Mouse (Mus musculus) olfactory bulb, adult 2 months (tissue): ENCODE data around the gene Slc25a5. TPM values are rescaled to one million over a fixed set of nuclear protein-coding genes. Genes with fewer than 3 reads are reported as not detected.
A peak's percentile ranks its signal among the peaks of the same experiment; 100 is the strongest.
"Not testable (repeated sequence)": the region's sequence is repeated elsewhere in the genome, so short reads cannot be mapped to it uniquely, and the experiment has no call there.

ENCODE experiments used
- H3K27ac ChIP-seq: fragments of 200-500 bp; 2 replicates; pipeline ENCODE4 v1.5.1; 2012; ENCODE audit warnings: low read depth, low read length; ENCODE audit not compliant: insufficient read depth
- H3K4me1 ChIP-seq: fragments of 200-500 bp; 2 replicates; pipeline ENCODE4 v1.6.1; 2012; ENCODE audit warnings: low read length; ENCODE audit not compliant: control insufficient read depth, insufficient read depth
- H3K4me3 ChIP-seq: fragments of 200-500 bp; 2 replicates; pipeline ENCODE4 v1.5.1; 2012; ENCODE audit warnings: mild to moderate bottlenecking, low read depth, low read length, moderate library complexity; ENCODE audit not compliant: insufficient read depth
- CTCF ChIP-seq: fragments of 200-500 bp; IDR thresholded peaks from 2 replicates; pipeline ENCODE4 v1.5.1; 2012; ENCODE audit warnings: low read depth, mild to moderate bottlenecking, low read length, moderate library complexity; ENCODE audit not compliant: insufficient read depth
- POLR2A ChIP-seq: fragments of 200-500 bp; IDR thresholded peaks from 2 replicates; pipeline ENCODE4 v1.6.1; 2012; ENCODE audit warnings: mild to moderate bottlenecking, low read depth, low read length, moderate library complexity; ENCODE audit not compliant: insufficient read depth
- WGBS: fragments of 180-500 bp; shearing (Covaris S2); methylation state at CpG from one replicate; pipeline ENCODE4 v1.1.7; 2018; 5-methylcytosine and 5-hydroxymethylcytosine counted together
- polyA plus RNA-seq: library from polyadenylated mRNA; stranded (reverse); fragments of >200 nt; gene quantifications from 2 replicates; pipeline ENCODE4 v1.2.4, GENCODE M21; 2012; ENCODE audit warnings: low replicate concordance; ENCODE audit not compliant: missing spikeins, insufficient read depth, insufficient read length

Gene Slc25a5
- polyA plus RNA-seq, 1 experiment, result 502 TPM

DNA sequence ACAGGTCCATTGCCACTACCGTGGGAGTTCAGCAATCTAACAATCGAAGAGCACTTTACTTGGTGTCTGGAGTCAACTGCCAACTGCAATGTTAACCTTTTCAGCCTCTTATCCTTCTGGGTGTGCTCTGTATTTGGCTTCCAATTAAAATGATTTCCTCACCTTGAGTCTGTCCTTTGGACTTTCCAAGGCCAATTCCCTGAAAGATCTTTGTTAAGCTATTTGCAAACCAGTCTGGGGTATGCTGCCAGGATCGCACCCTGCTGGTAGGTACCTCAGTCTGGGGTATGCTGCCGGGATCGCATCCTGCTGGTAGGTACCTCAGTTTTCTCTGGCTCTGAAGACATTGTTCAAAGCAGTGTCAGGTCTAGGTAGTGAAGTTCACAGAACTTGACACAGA lies 880 bp upstream of the Slc25a5 start:
- H3K4me1 ChIP-seq, result no peaks in the 10 kb centered on the region
- WGBS, result 66% methylated on average over 5 of the region's 5 CpGs
- TF ChIP-seq CTCF, result no peak
- no peak for TF ChIP-seq POLR2A
- H3K27ac ChIP-seq, result no peak overlapping the region
- H3K4me3 ChIP-seq, result no peak overlapping the region

- TF ChIP-seq CTCF, result peak; percentile 75
- no peak; the same call in 1 of the 2 replicates for TF ChIP-seq POLR2A
- WGBS, result 16% methylated on average over 41 of the region's 41 CpGs
- Histone ChIP-seq H3K4me1 (no peaks in the 10 kb centered on the region), H3K27ac (peak overlapping the region; percentile 98), H3K4me3 (peak overlapping the region; percentile 96)
These were observed 721 bp downstream of the Slc25a5 start for GRCm38 (mm10) chrX:36796163-36796581.

- peak overlapping the region; percentile 96 for H3K4me3 ChIP-seq
- H3K4me1 ChIP-seq, result not testable (repeated sequence)
- 38% methylated on average over 8 of the region's 8 CpGs for WGBS
- H3K27ac ChIP-seq, result peak overlapping the region; percentile 98; the same call in 1 of the 2 replicates
These were observed 1.3 kb downstream of the Slc25a5 start for GRCm38 (mm10) chrX:36796734-36797133.

DNA sequence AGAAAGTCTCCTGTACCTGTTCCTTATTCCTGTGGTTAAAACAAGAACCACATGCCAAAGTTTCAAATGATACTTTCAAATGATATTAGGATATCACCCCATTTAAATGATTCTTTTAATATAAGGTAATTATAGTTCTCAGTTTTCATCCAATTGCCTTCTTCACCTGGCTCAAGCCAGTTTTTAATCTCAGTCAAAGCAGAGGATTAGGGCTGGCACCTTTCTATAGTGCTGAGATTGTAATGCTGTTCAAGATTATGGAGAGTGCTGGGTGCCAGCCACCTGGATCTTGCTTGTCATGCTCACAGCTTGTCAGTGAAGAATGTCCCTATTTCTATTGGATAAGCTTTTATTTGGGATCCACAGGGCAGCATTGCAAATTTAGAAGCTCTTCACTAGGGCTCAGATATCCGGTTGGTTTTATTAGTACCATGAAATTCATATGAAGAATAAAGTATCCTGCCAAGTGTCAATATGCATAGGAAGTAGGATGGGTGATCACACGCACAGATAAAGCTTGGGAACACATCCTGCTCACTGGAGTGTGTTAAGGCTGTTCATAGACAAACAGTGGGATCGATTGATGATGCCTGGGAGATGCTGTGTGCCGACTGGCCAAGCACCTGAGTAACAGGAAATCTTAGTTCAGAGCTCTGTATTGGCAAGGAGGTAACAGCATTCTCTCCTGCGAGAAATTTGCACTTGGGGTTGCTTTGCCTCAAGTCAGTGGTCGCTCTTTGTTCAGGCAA lies 3.9 kb downstream of the Slc25a5 start:
- Histone ChIP-seq H3K4me3 (no peak overlapping the region), H3K4me1 (no peaks in the 10 kb centered on the region), H3K27ac (no peak overlapping the region)
- WGBS, result 44% methylated on average over 6 of the region's 6 CpGs
- TF ChIP-seq CTCF (no peak), POLR2A (no peak)

DNA sequence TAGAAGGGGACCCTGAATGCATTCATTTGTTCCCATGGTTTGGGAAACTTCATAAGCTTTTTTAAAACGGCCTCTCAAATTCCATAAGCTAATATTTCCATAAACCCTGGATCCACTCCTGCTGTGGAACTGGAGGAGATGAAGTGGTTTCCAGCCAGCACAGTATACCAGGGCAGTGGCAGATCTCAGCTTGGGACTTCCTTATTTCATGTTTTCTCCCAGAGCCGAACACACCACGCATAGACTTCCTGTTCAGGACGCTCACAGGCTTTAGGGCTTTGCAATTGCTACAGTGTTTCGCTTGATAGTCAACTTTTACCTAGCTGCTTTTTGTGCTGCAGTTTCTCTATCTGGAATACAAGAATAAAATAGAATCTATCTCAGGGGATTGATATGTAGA lies 7.7 kb downstream of the Slc25a5 start:
- H3K4me3 ChIP-seq, result no peak overlapping the region
- H3K4me1 ChIP-seq, result no peaks in the 10 kb centered on the region
- H3K27ac ChIP-seq, result no peak overlapping the region
- WGBS, result 78% methylated on average over 5 of the region's 5 CpGs
- TF ChIP-seq CTCF (no peak), POLR2A (no peak)

GRCm38 (mm10) chrX:36804196-36804595 lies 8.7 kb downstream of the Slc25a5 start:
- 73% methylated on average over 5 of the region's 5 CpGs for WGBS
- no peak for TF ChIP-seq POLR2A
- TF ChIP-seq CTCF, result no peak
- Histone ChIP-seq H3K4me3 (no peak overlapping the region), H3K27ac (no peak overlapping the region), H3K4me1 (no peaks in the 10 kb centered on the region)

DNA sequence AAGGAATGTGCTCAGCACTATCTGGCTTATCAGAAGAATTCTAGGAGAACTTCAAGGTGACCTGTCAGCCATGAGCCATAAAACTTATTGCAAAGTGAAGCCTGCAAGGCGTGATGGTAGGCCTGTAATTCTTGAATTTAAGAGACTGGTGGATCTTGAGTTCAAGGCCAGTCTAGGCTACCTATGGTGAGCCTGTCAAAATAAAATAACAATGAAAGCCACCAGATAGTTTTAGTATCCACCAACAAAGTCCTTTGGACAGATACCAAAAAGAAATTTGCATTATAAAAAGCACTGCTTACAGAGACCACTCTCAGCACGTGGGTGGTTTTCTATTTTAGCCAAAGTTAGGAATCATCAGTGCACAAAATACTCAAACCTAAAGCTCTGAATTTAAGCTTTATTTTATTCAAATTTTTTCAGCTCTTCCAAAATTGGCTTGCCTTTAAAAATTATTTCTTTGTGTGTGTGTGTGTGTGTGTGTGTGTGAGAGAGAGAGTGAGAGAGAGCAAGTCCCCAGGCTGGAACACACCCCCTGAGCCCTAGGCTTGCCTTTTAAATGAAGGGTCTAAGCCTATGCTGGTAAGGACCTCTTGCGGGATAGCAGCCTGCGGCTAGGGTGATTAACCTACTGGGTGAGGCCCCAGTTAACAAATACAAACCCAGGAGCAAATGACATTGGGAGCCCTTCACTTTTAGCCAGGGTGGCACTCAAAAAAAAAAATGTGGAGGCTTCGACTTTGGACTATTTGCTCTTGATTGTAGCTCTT lies 10.2 kb downstream of the Slc25a5 start:
- H3K4me3 ChIP-seq, result no peak overlapping the region
- WGBS, result 61% methylated on average over 5 of the region's 5 CpGs
- no peak overlapping the region for H3K27ac ChIP-seq
- no peaks in the 10 kb centered on the region for H3K4me1 ChIP-seq
- no peak for TF ChIP-seq POLR2A
- TF ChIP-seq CTCF, result no peak

- peak overlapping the region; percentile 75 for H3K27ac ChIP-seq
- 12% methylated on average over 45 of the region's 45 CpGs for WGBS
- 0 out of 2 replicates have a peak, but pooled peaks have one; percentile 15 for TF ChIP-seq POLR2A
- peak; percentile 50; the same call in 1 of the 2 replicates for TF ChIP-seq CTCF
- no peaks in the 10 kb centered on the region for H3K4me1 ChIP-seq
- H3K4me3 ChIP-seq, result peak overlapping the region; percentile 66
These were observed 12.2 kb downstream of the Slc25a5 start for GRCm38 (mm10) chrX:36807360-36808317.
